Mouse (Mus musculus): Measurements from ENCODE around the gene Hrh2. TPM values are rescaled to one million over a fixed set of nuclear protein-coding genes. Genes with fewer than 3 reads are reported as not detected.

Gene Hrh2
- polyA plus RNA-seq, 1 experiment from 2014 or later = 0.08 TPM

- WGBS = 87% methylated on average over 7 of the region's 7 CpGs
- no peaks in the 10 kb centered on the region for H3K36me3 ChIP-seq (ENCODE audit: poor library complexity, severe bottlenecking)
- no peaks in the 10 kb centered on the region for H3K9me3 ChIP-seq (replicated peaks)
- no peaks in the 10 kb centered on the region for H3K27me3 ChIP-seq
- no peak for ATAC-seq
- no peak overlapping the region for H3K27ac ChIP-seq
- H3K4me1 ChIP-seq = no peaks in the 10 kb centered on the region
- no peak overlapping the region for H3K4me3 ChIP-seq
- no peak overlapping the region for H3K9ac ChIP-seq
- H3K4me2 ChIP-seq = no peak overlapping the region
These were observed 13.3 kb downstream of the Hrh2 start for GRCm38 (mm10) chr13:54205195-54205594.

GRCm38 (mm10) chr13:54206140-54206753 lies 14.3 kb downstream of the Hrh2 start:
- H3K27me3 ChIP-seq = no peaks in the 10 kb centered on the region
- no peak for ATAC-seq
- H3K27ac ChIP-seq = no peak overlapping the region
- H3K9me3 ChIP-seq (replicated peaks) = no peaks in the 10 kb centered on the region
- H3K9ac ChIP-seq = no peak overlapping the region
- H3K4me3 ChIP-seq = no peak overlapping the region
- no peaks in the 10 kb centered on the region for H3K36me3 ChIP-seq (ENCODE audit: poor library complexity, severe bottlenecking)
- WGBS = 55% methylated on average over 9 of the region's 9 CpGs
- no peak overlapping the region for H3K4me2 ChIP-seq
- 0 out of 2 replicates have a peak, but pooled peaks cover 4% of the 10 kb centered on the region for H3K4me1 ChIP-seq

- no peaks in the 10 kb centered on the region for H3K9me3 ChIP-seq (replicated peaks)
- peaks cover 18% of the 10 kb centered on the region for H3K4me1 ChIP-seq
- 47% methylated on average over 8 of the region's 8 CpGs for WGBS
- no peak for ATAC-seq
- H3K9ac ChIP-seq = no peak overlapping the region
- H3K4me2 ChIP-seq = no peak overlapping the region
- H3K27ac ChIP-seq = no peak overlapping the region
- H3K36me3 ChIP-seq (ENCODE audit: poor library complexity, severe bottlenecking) = no peaks in the 10 kb centered on the region
- no peaks in the 10 kb centered on the region for H3K27me3 ChIP-seq
- H3K4me3 ChIP-seq = no peak overlapping the region
These were observed 17.7 kb downstream of the Hrh2 start for GRCm38 (mm10) chr13:54209476-54210253.

GRCm38 (mm10) chr13:54211528-54212488 lies 19.9 kb downstream of the Hrh2 start:
- 25% methylated on average over 10 of the region's 10 CpGs for WGBS
- H3K27ac ChIP-seq = peak overlapping the region; percentile 70
- no peaks in the 10 kb centered on the region for H3K9me3 ChIP-seq (replicated peaks)
- H3K36me3 ChIP-seq (ENCODE audit: poor library complexity, severe bottlenecking) = no peaks in the 10 kb centered on the region
- peaks cover 18% of the 10 kb centered on the region for H3K4me1 ChIP-seq
- no peak overlapping the region for H3K4me3 ChIP-seq
- ATAC-seq = peak; percentile 70; the same call in 1 of the 2 replicates
- no peak overlapping the region for H3K9ac ChIP-seq
- no peaks in the 10 kb centered on the region; the same call in 1 of the 2 replicates for H3K27me3 ChIP-seq
- peak overlapping the region; percentile 18; the same call in 1 of the 2 replicates for H3K4me2 ChIP-seq

GRCm38 (mm10) chr13:54212516-54212915 lies 20.6 kb downstream of the Hrh2 start:
- peak overlapping the region; percentile 18; the same call in 1 of the 2 replicates for H3K4me2 ChIP-seq
- no peak overlapping the region for H3K9ac ChIP-seq
- H3K9me3 ChIP-seq (replicated peaks) = no peaks in the 10 kb centered on the region
- 54% methylated on average over 5 of the region's 5 CpGs for WGBS
- H3K27ac ChIP-seq = peak overlapping the region; percentile 70
- H3K4me1 ChIP-seq = peaks cover 18% of the 10 kb centered on the region
- H3K27me3 ChIP-seq = no peaks in the 10 kb centered on the region; the same call in 1 of the 2 replicates
- H3K4me3 ChIP-seq = no peak overlapping the region
- H3K36me3 ChIP-seq (ENCODE audit: poor library complexity, severe bottlenecking) = no peaks in the 10 kb centered on the region
- no peak for ATAC-seq

GRCm38 (mm10) chr13:54215266-54215665 lies 23.3 kb downstream of the Hrh2 start:
- no peak overlapping the region for H3K4me3 ChIP-seq
- H3K36me3 ChIP-seq (ENCODE audit: poor library complexity, severe bottlenecking) = no peaks in the 10 kb centered on the region
- H3K9me3 ChIP-seq (replicated peaks) = no peaks in the 10 kb centered on the region
- WGBS = 55% methylated on average over 4 of the region's 5 CpGs
- ATAC-seq = no peak
- peaks cover 18% of the 10 kb centered on the region for H3K4me1 ChIP-seq
- no peak overlapping the region for H3K4me2 ChIP-seq
- no peak overlapping the region for H3K27ac ChIP-seq
- H3K9ac ChIP-seq = no peak overlapping the region
- no peaks in the 10 kb centered on the region; the same call in 1 of the 2 replicates for H3K27me3 ChIP-seq

- Histone ChIP-seq H3K27me3 (no peaks in the 10 kb centered on the region; the same call in 1 of the 2 replicates), H3K27ac (no peak overlapping the region), H3K4me3 (no peak overlapping the region), H3K4me1 (peaks cover 18% of the 10 kb centered on the region), H3K9ac (no peak overlapping the region), H3K36me3 (ENCODE audit: poor library complexity, severe bottlenecking) (no peaks in the 10 kb centered on the region), H3K9me3 (replicated peaks) (no peaks in the 10 kb centered on the region), H3K4me2 (no peak overlapping the region)
- no peak for ATAC-seq
- 16% methylated on average over 7 of the region's 7 CpGs for WGBS
These were observed 23.9 kb downstream of the Hrh2 start for GRCm38 (mm10) chr13:54215777-54216316.

- no peak for ATAC-seq
- no peak overlapping the region for H3K9ac ChIP-seq
- no peaks in the 10 kb centered on the region for H3K9me3 ChIP-seq (replicated peaks)
- H3K36me3 ChIP-seq (ENCODE audit: poor library complexity, severe bottlenecking) = no peaks in the 10 kb centered on the region
- 78% methylated on average over 1 of the region's 1 CpGs for WGBS
- no peak overlapping the region for H3K4me2 ChIP-seq
- no peaks in the 10 kb centered on the region for H3K4me1 ChIP-seq
- H3K27ac ChIP-seq = no peak overlapping the region
- no peak overlapping the region for H3K4me3 ChIP-seq
- H3K27me3 ChIP-seq = no peaks in the 10 kb centered on the region; the same call in 1 of the 2 replicates
These were observed 26.4 kb downstream of the Hrh2 start for GRCm38 (mm10) chr13:54218341-54218740.

GRCm38 (mm10) chr13:54221631-54222179 lies 29.8 kb downstream of the Hrh2 start:
- Histone ChIP-seq H3K4me1 (no peaks in the 10 kb centered on the region), H3K4me3 (no peak overlapping the region), H3K4me2 (no peak overlapping the region), H3K36me3 (ENCODE audit: poor library complexity, severe bottlenecking) (no peaks in the 10 kb centered on the region), H3K27me3 (no peaks in the 10 kb centered on the region), H3K9ac (no peak overlapping the region), H3K9me3 (replicated peaks) (no peaks in the 10 kb centered on the region), H3K27ac (no peak overlapping the region)
- no peak for ATAC-seq
- WGBS = 62% methylated on average over 4 of the region's 4 CpGs

- Histone ChIP-seq H3K4me2 (no peak overlapping the region), H3K4me1 (0 out of 2 replicates have a peak, but pooled peaks cover 6% of the 10 kb centered on the region), H3K27ac (no peak overlapping the region), H3K4me3 (no peak overlapping the region), H3K27me3 (peaks cover 3% of the 10 kb centered on the region; the same call in 1 of the 2 replicates), H3K9me3 (replicated peaks) (no peaks in the 10 kb centered on the region), H3K9ac (no peak overlapping the region), H3K36me3 (ENCODE audit: poor library complexity, severe bottlenecking) (no peaks in the 10 kb centered on the region)
- ATAC-seq = no peak
- WGBS = 33% methylated on average over 13 of the region's 13 CpGs
These were observed 31.2 kb downstream of the Hrh2 start for GRCm38 (mm10) chr13:54222921-54223769.

Data from forebrain, embryonic 13.5 days (tissue).